Mouse (Mus musculus) heart, adult 2 months (tissue): ENCODE results near the gene Lpcat1. TPM values are rescaled to one million over a fixed set of nuclear protein-coding genes. Genes with fewer than 3 reads are reported as not detected.

Experiments
- DNase-seq, 2 experiments: peaks; one replicate each; pipeline ENCODE4 v3.0.0; 2021
- H3K27ac ChIP-seq: fragments of 200-600 bp; 2 replicates; pipeline ENCODE4 v1.8.1; 2022
- H3K27me3 ChIP-seq: fragments of 200-500 bp; 2 replicates; pipeline ENCODE4 v1.6.1; 2012; ENCODE audit warnings: mild to moderate bottlenecking, low read length, inconsistent platforms, mixed read lengths; ENCODE audit not compliant: control insufficient read depth, insufficient read depth
- H3K36me3 ChIP-seq: fragments of 200-500 bp; 2 replicates; pipeline ENCODE4 v1.6.1; 2012; ENCODE audit warnings: low read length, inconsistent platforms; ENCODE audit not compliant: control insufficient read depth, insufficient read depth
- H3K4me1 ChIP-seq: fragments of 200-500 bp; 2 replicates; pipeline ENCODE4 v1.6.1; 2011; ENCODE audit warnings: low read length; ENCODE audit not compliant: control insufficient read depth, insufficient read depth
- H3K4me3 ChIP-seq: fragments of 200-600 bp; 2 replicates; pipeline ENCODE4 v1.8.1; 2022
- H3K79me2 ChIP-seq: fragments of 200-500 bp; replicated peaks from 2 replicates; pipeline ENCODE4 v1.6.1; 2012; ENCODE audit warnings: mild to moderate bottlenecking, inconsistent platforms, low read length, moderate library complexity, mixed read lengths; ENCODE audit not compliant: control insufficient read depth, insufficient read depth
- H3K9ac ChIP-seq: fragments of 200-500 bp; 2 replicates; pipeline ENCODE4 v1.6.1; 2012; ENCODE audit warnings: low read depth, mild to moderate bottlenecking, control low read depth, inconsistent platforms, low read length, mixed read lengths
- CTCF ChIP-seq: fragments of 200-600 bp; IDR thresholded peaks from 2 replicates; pipeline ENCODE4 v1.8.1; 2022; ENCODE audit warnings: antibody characterized with exemption, mild to moderate bottlenecking, moderate library complexity
- EP300 ChIP-seq: fragments of 200-500 bp; IDR thresholded peaks from 2 replicates; pipeline ENCODE4 v1.6.1; 2011; ENCODE audit warnings: low read depth, low read length, control low read depth; ENCODE audit not compliant: insufficient read depth
- POLR2A ChIP-seq: fragments of 200-500 bp; IDR thresholded peaks from 2 replicates; pipeline ENCODE4 v1.6.1; 2011; ENCODE audit warnings: mild to moderate bottlenecking, low read depth, low read length, control low read depth; ENCODE audit not compliant: insufficient read depth
- WGBS: fragments of 180-500 bp; shearing (Covaris S2); methylation state at CpG from one replicate; pipeline ENCODE4 v1.1.7; 2018; 5-methylcytosine and 5-hydroxymethylcytosine counted together
- intact Hi-C: fragments of 180-260 bp; cut with DNase I; formaldehyde crosslinking; loops from one replicate; pipeline ENCODE4 v1.15.1; 2025
- polyA plus RNA-seq: library from polyadenylated mRNA; depleted of rRNA; stranded (reverse); fragments of >200 nt; gene quantifications from 2 replicates; pipeline ENCODE4 v1.2.3, GENCODE M21; 2012
- total RNA-seq, 2 experiments: library from RNA; stranded (reverse); gene quantifications; 2 replicates each; pipeline ENCODE4 v1.2.3; 2021

Gene Lpcat1
- total and polyA plus RNA-seq, 3 experiments: 7.5 to 13.1 (median 11.1) TPM

GRCm38 (mm10) chr13:73425839-73426490 lies 41.0 kb upstream of the Lpcat1 start:
- Histone ChIP-seq H3K27ac (no peak overlapping the region), H3K9ac (no peak overlapping the region), H3K79me2 (no peaks in the 10 kb centered on the region), H3K4me3 (no peak overlapping the region), H3K27me3 (no peaks in the 10 kb centered on the region), H3K4me1 (no peaks in the 10 kb centered on the region), H3K36me3 (no peaks in the 10 kb centered on the region)
- DNase-seq: peak; percentile 65 to 78
- intact Hi-C loops: loop anchor here (1.0 to 5.0 kb wide), 6 partner anchors 21 to 201 kb away; partner anchors contain the start of genes Lpcat1 and Tert
- 10% methylated on average over 11 of the region's 11 CpGs for WGBS
- TF ChIP-seq EP300 (peak; percentile 92), CTCF (peak; percentile 94), POLR2A (no peak)

GRCm38 (mm10) chr13:73426587-73426986 lies 40.4 kb upstream of the Lpcat1 start:
- 89% methylated on average over 4 of the region's 4 CpGs for WGBS
- no peaks in the 10 kb centered on the region for H3K79me2 ChIP-seq
- intact Hi-C loops: loop anchor here (1.0 to 5.0 kb wide), 5 partner anchors 20 to 181 kb away; partner anchors contain the start of gene Lpcat1

GRCm38 (mm10) chr13:73429605-73430321 lies 37.2 kb upstream of the Lpcat1 start:
- H3K4me3 ChIP-seq: no peak overlapping the region
- H3K4me1 ChIP-seq: peaks cover 2% of the 10 kb centered on the region; the same call in 1 of the 2 replicates
- no peak for DNase-seq
- intact Hi-C loops: loop anchor here (5.0 kb wide), 2 partner anchors 38 to 178 kb away; partner anchors contain the start of gene Lpcat1
- H3K27me3 ChIP-seq: no peaks in the 10 kb centered on the region
- H3K79me2 ChIP-seq: no peaks in the 10 kb centered on the region
- 71% methylated on average over 6 of the region's 6 CpGs for whole genome bisulfite sequencing
- no peaks in the 10 kb centered on the region for H3K36me3 ChIP-seq
- no peak overlapping the region for H3K9ac ChIP-seq
- no peak overlapping the region for H3K27ac ChIP-seq
- TF ChIP-seq EP300: no peak
- no peak for TF ChIP-seq POLR2A
- TF ChIP-seq CTCF: no peak

More at GRCm38 (mm10) chr13:73426587-73426986, 40.4 kb upstream of the Lpcat1 start:
- Histone ChIP-seq H3K4me3 (no peak overlapping the region), H3K9ac (no peak overlapping the region), H3K27ac (no peak overlapping the region), H3K4me1 (no peaks in the 10 kb centered on the region), H3K36me3 (no peaks in the 10 kb centered on the region), H3K27me3 (no peaks in the 10 kb centered on the region)
- TF ChIP-seq POLR2A: no peak
- no peak for TF ChIP-seq CTCF
- TF ChIP-seq EP300: no peak
- DNase-seq: no peak

- Histone ChIP-seq H3K36me3 (no peaks in the 10 kb centered on the region), H3K9ac (no peak overlapping the region), H3K27ac (no peak overlapping the region), H3K4me3 (no peak overlapping the region), H3K27me3 (no peaks in the 10 kb centered on the region), H3K79me2 (no peaks in the 10 kb centered on the region), H3K4me1 (peaks cover 2% of the 10 kb centered on the region; the same call in 1 of the 2 replicates)
- WGBS: 62% methylated on average over 7 of the region's 7 CpGs
- DNase-seq: no peak
- TF ChIP-seq EP300 (no peak), CTCF (peak; percentile 46), POLR2A (no peak)
- intact Hi-C loops: no loop called here
Measured at GRCm38 (mm10) chr13:73432466-73433149, 34.4 kb upstream of the Lpcat1 start.

GRCm38 (mm10) chr13:73433681-73434535 lies 33.1 kb upstream of the Lpcat1 start:
- intact Hi-C loops: no loop called here
- Histone ChIP-seq H3K27me3 (no peaks in the 10 kb centered on the region), H3K4me1 (peaks cover 2% of the 10 kb centered on the region; the same call in 1 of the 2 replicates), H3K9ac (no peak overlapping the region), H3K36me3 (no peaks in the 10 kb centered on the region), H3K4me3 (no peak overlapping the region), H3K27ac (no peak overlapping the region), H3K79me2 (no peaks in the 10 kb centered on the region)
- TF ChIP-seq EP300 (no peak), CTCF (no peak), POLR2A (no peak)
- no peak for DNase-seq
- WGBS: 60% methylated on average over 15 of the region's 15 CpGs
